Mouse (Mus musculus): ENCODE data around the gene Rnf39.
A peak's percentile ranks its signal among the peaks of the same experiment; 100 is the strongest.

Gene Rnf39

DNA sequence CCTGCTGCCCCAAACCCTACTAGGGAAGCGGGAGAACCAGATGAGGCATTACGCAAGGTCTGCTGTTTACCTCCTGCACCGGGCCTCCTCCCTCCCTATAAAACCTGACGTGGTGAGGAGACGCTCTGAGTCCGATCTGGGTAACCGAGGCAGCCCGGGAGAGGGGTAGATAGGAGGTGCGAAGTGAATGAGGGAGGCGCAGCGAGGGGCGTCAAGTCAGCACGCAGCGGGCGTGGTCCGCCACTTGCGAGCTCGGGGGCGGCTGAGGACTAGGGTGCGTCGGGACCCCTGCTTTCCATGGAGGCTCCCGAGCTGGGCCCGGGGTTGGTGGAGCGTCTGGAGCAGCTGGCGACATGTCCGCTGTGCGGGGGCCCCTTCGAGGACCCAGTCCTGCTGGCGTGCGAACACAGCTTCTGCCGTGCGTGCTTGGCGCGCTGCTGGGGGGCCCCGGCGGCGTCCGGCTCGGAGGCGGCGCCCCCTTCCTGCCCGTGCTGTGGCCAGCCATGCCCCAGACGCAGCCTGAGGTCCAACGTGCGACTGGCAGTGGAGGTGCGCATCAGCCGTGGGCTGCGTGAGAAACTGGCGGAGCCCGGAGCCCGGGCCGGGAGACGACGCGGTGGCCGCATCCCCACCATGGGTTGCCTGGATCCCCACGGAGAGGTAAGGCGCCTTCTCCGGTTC, at the start of gene Rnf39:
Gene Rnf39 (plus strand): TSS at position 128 of the 681 bp plus-strand sequence.
- peak; percentile 76 for DNase-seq

DNA sequence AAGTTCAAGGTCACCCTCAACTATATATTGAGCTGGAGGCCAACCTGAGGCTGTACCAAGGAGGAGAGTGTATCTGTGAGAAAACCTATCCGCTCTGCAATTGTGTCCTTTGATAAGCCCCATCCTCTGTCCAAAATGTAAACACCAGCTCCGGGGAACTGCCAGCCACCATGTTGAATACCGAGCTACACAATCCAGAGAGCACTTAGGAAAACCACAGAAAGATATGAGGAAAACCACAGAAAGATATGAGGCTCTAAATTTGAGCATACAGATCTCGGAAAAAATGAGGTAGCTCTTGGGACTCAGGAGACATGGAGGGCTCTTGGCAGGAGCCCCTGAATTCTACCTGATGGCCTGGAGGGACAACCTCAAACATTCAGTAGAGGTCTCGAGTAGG, 49.3 kb upstream of the Rnf39 start:
- DNase-seq: no peak

- DNase-seq: peak; percentile 69
Measured at GRCm38 (mm10) chr17:36896583-36896982, 46.1 kb upstream of the Rnf39 start.

DNA sequence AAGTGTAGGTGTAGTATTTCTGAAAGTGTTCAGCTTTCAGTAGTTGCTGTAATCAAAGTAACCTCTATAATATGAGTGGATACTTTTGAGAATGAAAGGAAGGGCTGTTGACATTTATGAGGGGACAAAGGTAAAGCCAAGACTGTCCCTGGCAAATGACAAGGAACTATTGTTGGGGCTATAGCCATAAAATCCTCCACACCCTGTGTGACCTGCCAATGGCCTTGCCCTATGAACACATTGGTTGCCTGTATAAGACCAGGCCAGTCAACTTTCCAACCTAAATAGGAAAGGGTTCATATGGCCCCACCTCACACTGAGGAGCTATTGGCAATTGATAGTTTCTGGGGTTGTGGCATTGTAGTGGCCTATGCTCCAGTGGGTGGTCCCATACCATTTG, 45.7 kb upstream of the Rnf39 start:
- DNase-seq: no peak

DNA sequence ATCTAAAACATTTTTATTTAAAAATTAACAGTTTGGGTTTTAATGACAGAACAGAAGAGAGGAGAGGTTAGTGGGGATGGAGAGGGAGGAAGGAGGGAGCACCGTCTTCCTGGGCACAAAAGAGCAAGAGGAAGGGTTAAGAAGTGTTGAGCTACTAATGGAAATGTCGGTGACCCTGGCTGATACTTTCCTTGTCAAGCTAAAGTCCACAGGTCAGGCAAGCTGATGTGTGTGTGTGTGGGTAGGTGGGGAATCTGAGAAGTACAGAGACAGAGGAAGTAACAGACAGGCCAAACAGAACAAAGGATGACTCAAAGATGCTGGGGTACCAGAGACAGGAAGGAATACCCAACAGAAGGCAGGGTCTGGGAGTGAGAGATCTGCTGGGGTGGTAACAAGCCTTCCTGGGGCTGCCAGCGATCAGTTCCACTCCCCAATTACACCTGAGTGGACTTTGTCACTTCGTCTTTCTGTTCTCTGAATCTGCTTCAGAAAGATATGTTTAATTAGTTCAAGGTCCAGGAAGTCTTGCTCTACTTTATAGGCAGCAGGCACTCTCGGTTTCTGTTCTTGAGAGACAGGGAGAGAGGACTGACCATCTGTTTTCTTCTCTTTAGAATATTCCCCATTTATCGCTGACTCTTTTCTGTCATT, 45.0 kb upstream of the Rnf39 start, which contains the start of gene Trim31:
Gene Trim31 (plus strand): TSS at position 567 of the 654 bp plus-strand sequence.
- no peak for DNase-seq

- no peak for DNase-seq
Measured at GRCm38 (mm10) chr17:36899376-36899775, 43.3 kb upstream of the Rnf39 start.

GRCm38 (mm10) chr17:36900001-36900400, 42.7 kb upstream of the Rnf39 start:
- DNase-seq: no peak

- DNase-seq: peak; percentile 33
Measured at GRCm38 (mm10) chr17:36900691-36901090, 42.0 kb upstream of the Rnf39 start.

GRCm38 (mm10) chr17:36903651-36904050, 39.1 kb upstream of the Rnf39 start:
- peak; percentile 41 for DNase-seq

DNA sequence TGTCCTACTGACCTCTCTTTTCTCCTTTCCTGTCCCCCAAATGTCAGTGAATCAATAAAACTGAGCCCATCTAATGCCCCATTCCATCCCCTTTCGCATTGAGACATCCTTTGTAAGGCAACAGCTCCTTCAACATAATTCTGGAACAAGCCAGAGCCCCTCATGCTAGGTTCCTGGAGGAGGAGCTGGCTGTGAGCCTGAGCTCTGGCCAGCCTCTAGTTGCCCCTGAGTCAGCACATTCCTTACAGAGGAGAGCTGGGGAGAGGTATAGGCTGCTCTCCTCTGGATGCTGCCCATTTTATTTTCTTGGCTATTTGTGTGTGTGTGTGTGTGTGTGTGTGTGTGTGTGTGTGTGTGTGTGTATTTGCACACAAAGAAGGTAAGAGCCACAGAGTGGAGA, 34.5 kb upstream of the Rnf39 start:
- no peak for DNase-seq

DNA sequence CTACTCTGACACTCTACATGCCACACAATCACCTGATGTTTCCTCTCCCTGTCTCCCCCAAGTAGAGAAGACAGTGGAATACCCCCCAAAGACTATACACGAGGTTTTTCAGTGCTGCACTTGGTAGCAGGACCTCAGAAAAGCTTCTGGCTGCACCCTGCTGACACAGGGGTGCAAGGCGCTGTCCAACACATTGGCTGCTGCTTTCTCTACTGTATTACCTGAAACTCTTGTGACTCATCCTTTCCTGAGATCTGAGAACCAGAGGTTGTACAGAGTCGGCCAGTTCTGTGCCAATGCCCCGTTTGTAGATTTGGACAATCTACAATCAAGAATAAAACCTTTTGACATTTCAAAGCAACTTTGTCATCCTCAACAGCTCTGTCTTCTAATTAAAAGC, 32.9 kb upstream of the Rnf39 start:
- no peak for DNase-seq

GRCm38 (mm10) chr17:36912031-36912430, 30.7 kb upstream of the Rnf39 start:
- no peak for DNase-seq

DNA sequence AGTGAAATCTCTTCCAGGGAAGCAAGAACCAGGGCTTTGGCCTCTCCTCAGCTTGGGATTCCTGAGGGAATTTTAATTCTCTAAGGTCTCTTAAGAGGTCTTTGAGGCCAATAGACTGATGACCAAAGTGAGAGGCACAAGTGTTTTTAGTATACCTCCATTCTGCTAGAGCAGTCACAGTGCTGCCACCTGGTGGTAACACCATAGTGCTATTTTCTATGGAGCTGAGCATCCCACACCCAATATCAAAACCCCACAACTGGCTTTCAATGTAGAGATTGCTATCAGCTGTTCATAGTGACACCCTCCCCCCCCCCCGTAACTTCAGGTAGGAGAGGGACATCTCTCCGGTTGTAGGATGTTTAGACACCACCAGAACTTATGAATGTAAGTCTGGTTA, 28.6 kb upstream of the Rnf39 start:
- DNase-seq: peak; percentile 93

- DNase-seq: peak; percentile 79
Measured at GRCm38 (mm10) chr17:36915076-36915475, 27.6 kb upstream of the Rnf39 start.

DNA sequence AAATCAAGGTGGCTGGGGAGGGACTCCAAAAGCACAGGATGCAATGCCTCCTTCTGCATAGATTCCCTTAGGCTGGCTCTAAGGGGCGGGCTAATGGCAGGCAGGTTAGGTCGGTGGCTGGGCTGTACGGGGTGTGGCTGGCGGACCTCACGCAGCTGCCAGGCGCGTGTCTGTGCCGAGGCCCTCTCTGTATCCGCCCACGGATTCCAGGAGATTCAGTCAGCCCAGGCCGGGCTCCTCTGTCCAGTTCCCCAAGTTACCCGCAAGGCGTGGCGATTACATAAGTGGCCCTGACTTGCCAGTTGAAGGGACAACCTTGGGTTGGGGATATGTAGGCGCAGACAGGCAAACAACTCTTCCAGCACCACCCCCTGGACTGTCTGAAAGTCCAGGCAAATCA, 22.5 kb upstream of the Rnf39 start:
- DNase-seq: peak; percentile 73

- no peak for DNase-seq
Measured at GRCm38 (mm10) chr17:36922715-36923114, 20.0 kb upstream of the Rnf39 start.

DNA sequence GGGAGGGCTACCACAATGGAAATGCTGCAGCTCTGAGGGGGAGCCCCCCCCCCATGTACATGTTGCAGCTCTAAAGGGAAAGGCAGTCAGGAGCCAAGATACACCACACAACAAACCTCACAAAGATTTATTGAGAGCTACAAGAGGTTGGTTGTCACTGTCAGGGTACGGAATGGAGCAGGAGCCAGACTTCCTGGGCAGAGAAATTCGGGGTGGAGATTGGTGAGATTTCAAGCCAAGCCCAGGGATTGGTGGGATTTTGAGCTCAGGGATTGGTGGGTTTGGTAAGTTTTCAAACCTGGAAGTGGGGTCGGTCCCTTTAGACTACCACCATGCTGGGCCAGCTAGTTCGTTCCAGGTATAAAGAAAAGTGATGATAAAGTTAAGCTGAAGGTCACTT, 19.2 kb upstream of the Rnf39 start:
- no peak for DNase-seq

GRCm38 (mm10) chr17:36927496-36928120, 15.1 kb upstream of the Rnf39 start:
- DNase-seq: no peak

DNA sequence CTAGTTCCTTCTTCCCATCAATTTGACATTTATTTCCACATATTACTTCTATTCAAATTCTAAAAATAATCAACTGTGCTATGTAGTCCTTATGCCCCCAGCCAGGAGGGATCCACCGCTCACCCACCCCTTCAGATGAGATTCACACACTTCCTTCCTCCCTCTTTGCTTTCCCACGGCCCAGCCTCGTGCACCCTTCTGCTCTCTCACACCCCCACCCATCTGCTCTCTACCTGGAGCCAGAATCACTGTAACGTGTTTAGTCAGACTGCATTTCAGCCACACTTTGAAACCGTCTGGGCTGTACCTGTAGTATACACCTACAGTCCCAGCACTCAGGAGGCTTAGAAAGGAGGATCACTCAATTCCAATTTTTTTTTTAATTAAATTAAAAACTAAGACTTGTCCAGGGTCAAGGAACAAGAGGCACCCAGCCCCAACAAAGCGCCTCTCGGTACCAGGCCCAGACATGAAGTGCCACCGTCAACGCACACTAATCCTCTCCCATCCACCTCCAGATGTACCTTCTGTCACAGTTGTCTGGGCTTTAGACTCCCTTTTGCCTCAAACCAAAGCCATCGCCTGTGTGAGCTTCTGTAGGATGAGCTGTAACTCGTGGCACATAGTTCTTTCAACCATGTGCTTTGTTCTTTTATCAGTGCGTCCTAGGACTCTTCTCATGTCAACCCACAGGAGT, 13.3 kb upstream of the Rnf39 start:
- no peak for DNase-seq

- DNase-seq: no peak
Measured at GRCm38 (mm10) chr17:36930233-36930632, 12.5 kb upstream of the Rnf39 start.

- no peak for DNase-seq
Measured at GRCm38 (mm10) chr17:36931130-36931529, 11.6 kb upstream of the Rnf39 start.

DNA sequence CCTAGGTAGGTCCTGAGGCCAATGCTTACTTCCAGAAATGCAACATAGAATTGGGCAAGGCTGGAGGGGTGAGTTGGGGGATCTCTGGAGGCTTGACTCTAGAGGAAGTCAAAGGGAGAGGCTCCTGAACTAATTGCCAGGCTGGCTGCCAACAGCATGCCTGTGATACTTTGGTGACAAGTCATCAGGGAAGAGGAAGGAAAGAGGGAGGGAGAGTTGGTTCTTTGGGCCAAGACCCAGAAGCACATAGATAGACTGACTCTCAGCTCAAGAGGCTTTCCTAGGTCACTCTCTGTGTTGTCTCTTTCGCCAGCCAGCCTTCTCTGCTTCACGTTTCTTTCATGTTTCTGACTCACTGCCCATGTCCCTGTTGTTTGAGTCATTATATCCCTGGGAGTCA, 10.9 kb upstream of the Rnf39 start:
- peak; percentile 63 for DNase-seq

- DNase-seq: no peak
Measured at GRCm38 (mm10) chr17:36938056-36938455, 4.7 kb upstream of the Rnf39 start.

GRCm38 (mm10) chr17:36942391-36942790, 327 bp upstream of the Rnf39 start:
- DNase-seq: peak; percentile 88

Data from lung, postnatal 36 days (tissue).